Mouse (Mus musculus) spleen, postnatal 36 days (tissue): Measurements from ENCODE around the gene Artn.
A peak's percentile ranks its signal among the peaks of the same experiment; 100 is the strongest.

ENCODE experiments used
- DNase-seq, 2 experiments: peaks; one replicate each; pipeline ENCODE4 v3.0.0; 2022; ENCODE audit warnings: low spot score in 2 of 2, mixed read lengths in 1 of 2

Gene Artn

DNA sequence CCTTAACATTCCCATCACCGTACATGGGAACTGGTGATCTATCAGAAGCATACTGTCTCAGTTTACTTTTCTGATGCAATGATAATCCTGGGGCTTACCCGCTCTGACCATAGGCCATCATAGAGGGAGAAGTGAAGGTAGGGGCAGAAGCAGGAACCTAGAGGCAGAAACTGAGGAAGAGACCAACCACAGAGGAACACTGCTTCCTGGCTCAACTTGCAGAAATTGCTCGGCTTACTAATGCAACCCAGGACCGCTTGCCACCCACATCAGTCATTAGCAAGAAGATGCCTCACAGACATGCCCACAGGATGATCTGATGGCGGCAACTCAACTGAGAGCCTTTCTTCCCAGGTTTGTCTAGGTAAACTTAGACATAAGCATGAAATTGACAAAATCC is 10.8 kb downstream of the Artn start:
- no peak for DNase-seq

DNA sequence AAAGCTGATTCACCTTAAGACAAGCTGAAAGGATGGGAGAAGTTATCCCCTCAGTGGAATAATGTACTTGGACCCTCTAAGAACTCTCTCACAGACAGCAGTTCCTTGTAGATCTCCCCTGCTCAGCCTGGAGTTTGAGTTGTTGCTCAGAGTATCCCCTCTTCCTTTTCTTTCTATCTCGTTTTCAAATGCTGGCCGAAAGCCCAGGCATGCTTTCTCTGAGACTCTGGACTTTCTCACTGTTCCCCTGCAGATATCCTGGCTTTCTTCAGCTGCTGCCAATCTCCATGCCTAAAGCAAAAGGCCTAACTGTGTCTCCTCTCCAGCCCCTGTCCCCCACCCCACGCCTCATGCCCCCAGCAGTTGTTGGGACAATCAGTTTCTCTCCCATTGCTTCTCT is 11.3 kb downstream of the Artn start:
- no peak for DNase-seq

DNA sequence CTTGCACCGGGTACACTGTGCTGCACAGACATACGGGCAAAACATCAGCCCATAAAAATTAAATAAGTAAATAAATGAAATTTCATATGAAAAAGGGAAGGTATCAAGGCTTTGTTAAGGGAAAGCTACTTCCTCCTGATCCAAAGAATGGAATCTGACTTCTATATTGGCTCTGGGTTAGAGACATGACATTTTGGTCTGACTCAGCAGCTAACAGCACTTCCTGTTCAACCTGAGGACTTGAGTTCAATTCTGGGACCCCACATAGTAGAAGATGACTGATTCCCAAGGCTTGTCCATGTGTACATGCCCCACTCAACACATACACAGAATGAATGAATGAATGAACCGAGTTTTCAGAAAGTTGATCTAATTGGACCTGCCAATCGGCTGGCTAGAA is 11.7 kb downstream of the Artn start:
- DNase-seq = no peak

DNA sequence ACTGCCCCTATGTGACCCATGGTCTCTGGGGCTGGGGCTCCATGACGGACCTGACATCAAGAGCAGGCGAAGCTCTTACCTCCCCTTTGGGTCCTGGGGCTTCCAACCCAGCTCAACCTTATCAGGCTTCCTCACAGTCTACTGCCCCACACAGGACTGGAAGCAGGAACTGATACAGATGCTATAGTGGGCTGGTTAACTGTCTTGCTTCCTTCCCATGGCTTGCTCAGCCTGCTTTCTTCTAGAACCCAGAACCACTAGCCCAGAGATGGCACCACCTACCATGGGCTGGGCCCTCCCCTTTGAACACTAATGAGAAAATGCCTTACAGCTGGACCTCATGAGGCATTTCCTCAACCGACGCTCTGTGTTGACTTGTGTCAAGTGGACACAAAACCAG is 12.2 kb downstream of the Artn start:
- no peak for DNase-seq

DNA sequence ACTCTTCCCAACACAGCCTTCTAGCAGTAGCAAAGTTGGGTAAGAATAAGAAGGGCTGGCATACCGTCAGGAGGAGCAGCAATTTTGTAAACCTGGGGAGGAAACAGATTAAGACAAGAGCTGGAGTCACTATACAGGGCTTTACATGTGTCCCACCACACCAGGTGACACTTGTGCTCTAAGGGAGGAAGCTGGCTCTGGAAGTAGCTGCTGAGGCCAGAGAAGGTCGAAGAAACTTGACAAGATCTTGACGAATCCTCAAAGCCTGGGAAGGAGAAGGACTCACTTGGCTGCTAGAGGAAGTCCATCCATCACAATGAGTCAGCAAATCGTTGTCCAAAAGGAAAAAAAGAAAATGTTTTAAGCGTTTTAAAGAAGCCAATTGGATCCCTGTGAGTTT is 13.2 kb downstream of the Artn start:
- DNase-seq = no peak

DNA sequence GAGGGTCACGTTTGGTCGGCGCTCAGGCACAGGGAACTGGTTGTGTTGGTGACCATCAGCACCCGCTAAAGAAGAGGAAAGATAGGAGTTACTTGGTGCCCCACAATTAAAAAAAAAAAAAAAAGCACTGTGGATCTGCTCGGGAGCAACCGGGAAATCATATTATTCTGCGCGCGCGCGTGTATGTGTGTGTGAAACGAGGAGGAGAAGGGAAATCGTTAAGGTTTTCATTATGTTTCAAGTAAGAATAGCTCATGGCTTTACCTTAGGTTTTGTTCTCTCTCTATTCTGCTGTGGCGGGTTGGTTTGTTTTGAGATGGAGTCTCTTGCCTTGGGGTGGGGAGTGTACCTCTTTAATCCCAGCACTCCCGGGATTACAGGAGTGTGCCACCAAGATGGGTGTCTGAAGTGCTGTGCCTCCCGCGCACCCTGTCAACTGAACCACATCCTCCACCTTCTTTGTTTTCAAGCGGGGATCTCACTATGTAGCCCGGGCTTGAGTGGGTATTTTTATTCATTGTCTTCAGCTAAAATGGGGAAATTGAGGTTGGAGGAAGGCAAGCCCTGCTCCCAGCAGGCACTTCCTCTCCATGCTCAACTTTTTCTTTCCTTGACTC is 14.0 kb downstream of the Artn start:
- DNase-seq = no peak

DNA sequence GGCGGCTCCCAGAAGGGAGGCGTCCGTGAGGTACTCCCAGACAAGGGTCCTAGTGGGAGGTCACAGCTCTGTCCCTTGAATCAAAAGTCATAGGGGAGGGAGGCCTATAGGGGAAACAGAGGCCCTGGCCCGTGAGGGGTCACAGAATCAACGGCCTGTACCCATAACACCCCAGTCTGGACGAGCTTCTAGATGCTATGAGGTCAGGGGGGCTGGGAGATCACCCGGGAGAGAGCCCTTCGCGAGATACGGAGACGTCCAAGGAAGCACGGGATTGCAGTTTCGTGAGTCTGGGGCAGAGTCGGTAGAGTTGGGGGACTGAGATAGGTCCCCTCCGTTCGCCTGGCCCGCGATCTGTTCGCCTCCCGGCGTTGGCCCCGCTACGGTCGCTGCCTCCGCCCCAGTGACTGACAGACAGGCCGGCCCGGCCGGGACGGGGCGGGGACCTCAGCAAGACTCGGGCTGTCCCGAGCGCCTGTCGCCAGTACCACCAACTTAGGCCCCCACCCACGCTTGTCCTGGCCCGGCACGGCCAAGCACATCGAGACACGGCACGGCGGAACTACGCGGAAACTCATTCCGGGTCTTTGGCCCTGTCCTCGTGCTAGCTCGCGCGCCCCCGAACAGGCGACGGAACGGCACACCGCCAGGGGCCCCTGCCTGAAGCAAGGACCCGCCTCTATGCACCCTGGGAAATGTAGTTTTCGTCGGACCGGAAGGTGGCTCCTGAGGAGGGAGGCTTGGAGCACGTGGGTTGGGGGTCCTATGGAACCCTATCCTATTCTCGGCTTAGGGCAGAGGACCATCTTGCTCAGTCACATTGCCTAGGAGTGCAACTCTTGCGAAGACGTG is 14.7 kb downstream of the Artn start, which contains the start of gene Ipo13:
Ipo13 (minus strand) TSS at position 409 of the 852 bp plus-strand sequence.
- DNase-seq = peak; percentile 90 to 91

DNA sequence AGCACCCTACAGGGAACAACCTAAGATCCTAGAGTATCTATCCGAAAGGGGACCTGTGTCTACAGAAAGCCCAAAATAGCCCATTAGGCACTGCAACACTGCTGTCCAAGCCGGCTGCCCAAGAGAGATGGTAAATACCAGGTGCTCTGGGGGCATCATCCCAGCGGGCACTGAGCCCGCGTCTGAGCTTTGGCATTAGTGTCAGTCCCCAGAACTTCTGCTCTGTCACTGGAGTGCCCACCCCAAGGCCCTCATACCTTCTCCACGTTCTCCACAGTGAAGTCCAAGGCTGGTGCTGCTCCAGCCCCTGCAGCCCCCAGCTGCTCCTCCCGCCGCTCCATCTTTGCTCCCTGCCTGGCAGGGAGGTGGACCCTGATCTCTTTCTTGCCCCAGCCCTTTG is 15.5 kb downstream of the Artn start:
- no peak for DNase-seq

DNA sequence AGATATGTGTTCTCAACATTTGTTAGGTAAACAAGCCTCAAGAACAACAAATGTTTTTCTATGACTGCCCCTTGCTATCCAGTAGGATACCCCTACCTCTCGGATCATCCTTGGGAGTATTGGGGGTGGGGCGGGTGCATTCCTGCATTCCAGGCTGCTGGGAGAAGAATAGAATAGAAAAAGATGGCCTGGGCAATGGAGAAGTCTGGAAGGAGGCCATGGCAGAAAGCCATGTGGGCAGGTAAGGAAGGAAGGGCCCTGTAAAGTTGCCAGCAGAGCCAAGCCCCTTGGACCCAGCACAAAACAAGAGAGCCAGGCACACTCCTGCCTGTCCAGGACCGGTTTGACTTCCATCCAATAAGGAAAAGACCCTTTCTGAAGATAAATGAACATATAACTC is 16.1 kb downstream of the Artn start:
- no peak for DNase-seq

DNA sequence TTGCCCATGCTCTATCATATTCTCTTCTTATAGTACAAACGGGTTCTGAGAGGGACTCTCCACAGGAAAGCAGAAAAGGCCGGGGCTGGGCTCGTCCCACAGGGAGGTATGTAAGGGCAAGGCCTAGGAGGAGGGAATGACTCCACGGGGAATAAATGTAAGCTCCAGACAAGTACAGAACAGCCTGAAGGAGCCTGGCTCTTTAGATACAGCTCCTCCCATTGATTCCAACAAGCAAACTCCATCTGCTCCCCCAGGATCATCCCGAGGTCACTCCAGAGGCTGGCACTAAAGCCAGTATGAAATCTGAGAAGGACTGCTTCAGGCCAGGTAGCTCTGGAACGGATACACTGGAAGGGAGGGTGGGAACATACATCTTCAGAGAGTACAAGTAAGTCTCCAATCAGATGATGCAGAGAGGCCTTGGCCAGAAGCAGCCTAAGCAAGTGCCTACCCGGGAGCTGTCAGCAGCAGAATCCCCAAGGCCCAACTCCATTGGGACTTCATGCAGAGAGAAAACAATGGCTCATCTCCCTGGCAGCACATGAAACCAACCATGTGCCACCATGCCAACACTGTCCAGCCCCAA is 16.8 kb downstream of the Artn start:
- DNase-seq = no peak

DNA sequence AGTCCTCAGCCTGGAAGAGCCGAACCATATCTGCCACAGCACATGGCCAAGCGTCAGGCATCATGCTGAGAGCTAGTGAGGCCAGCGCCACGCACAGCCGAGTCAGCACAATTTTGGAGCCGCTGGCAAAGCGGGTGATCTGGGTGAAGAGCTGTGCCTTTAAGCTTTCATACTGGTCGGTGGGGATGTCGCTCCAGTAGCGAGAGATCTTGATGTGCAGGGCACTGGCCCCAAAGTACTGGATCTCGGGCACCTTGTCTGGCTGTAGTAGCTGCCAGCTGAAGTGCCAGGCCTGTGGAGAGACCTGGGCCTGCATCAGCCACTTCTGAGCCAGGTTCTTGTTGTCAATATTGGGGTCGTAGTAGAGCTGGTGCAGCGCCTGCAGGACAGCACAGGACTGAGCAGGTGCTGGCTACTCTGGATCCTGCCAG is 17.4 kb downstream of the Artn start:
- DNase-seq = no peak

DNA sequence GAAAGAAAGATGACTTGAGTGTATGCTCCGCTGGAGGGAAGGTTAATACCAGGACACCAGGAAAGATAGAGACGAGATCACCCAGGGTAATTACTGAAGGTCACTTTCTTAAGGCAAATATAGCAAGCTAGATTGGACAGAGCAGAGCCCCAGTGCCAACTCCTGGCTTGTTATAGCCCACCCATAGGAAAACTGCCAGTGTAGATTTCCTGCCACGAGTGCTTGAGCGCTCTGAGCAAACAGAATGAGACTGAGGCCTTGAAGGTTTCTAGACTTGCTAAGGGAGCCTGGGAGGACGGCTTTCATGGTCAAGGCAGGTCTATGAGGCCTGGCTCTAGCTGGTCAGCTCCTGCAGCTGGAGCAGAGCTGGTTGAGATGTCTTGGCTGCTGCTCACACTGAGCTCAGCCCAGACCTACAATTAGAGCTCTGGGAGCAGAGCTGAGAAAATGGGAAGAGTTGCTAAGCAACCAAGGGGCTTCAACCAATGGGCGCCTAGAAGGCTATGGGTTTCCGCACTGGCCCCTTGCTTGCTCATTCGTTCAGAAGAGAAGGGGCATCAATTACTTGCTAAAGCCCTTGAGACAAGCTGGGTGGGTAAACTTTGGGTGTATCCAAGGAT is 20.6 kb downstream of the Artn start:
- DNase-seq = no peak

DNA sequence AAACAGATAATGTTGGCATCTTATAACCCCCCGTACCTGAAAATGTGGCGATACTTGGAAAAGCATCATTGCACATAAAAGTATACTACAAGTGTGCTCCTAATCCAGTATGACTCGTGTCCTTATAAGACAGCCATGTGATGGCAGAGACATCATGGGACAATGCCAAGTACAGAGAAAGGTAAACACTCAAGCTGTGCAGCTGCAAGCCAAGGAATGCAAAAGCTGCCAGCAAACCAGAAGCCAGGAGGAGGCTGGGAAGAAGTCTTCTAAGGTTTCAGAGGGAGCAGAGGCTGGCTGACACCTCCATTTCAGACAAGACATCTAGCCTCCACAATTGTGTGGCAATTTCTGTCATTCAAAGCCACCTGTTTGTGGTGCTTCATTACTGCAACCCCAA is 23.4 kb downstream of the Artn start:
- DNase-seq = no peak

DNA sequence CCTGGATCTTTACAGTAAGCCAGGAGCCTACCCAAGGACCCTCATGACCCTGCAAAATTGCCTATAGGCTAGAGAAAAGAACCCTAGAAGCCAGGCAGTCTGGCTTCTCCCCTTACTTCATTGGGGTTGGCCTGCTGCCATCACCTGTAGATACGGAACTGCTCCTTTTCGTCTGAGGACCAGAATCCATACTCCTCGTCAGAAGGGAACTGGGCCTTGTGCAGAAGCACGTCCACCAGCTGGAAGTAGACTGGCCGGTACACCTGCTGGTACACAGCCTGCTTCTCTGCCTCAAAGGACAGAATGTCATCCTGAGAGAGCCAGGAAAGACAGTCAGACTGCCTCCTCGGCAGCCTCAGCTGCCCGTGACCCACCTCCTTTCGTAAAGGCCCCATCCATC is 24.8 kb downstream of the Artn start:
- DNase-seq = no peak

DNA sequence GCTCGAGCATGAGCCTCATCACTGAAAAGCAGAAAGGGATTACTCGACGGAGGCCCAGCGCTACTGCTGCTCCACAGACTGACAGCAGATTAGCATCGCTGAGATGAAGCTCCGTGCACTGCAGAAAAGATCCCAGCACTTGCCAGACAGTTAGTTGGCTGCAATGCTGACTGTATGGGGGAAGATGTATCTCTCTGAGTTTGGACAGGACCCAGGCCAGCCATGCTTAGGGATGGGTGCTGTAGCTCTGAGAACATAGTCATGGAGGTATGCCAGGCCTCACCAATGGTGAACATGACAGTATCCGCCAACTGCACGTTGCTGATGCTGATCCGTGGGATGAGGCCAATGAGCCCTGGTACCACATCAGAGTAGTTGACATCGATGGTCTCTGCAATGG is 25.5 kb downstream of the Artn start:
- DNase-seq = no peak

DNA sequence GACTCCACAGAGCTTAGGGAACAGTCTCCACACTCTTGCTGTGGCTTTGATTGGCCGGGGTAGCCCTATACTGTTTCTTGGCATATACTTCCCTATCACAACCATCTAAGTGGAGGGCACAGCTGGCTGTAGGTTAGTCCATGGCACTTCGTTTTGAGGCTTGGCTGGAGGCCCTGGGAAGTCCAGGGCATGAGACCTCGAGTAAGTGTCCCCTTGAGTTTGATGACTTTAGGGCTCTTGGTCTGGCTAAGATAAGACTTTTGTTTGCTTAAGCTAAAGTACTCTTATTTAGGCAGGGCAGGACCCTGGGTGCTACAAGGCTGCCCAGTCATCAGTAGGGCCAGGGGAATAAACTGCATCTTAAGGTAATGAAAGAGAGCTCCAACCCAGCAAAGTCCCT is 31.5 kb downstream of the Artn start:
- no peak for DNase-seq

DNA sequence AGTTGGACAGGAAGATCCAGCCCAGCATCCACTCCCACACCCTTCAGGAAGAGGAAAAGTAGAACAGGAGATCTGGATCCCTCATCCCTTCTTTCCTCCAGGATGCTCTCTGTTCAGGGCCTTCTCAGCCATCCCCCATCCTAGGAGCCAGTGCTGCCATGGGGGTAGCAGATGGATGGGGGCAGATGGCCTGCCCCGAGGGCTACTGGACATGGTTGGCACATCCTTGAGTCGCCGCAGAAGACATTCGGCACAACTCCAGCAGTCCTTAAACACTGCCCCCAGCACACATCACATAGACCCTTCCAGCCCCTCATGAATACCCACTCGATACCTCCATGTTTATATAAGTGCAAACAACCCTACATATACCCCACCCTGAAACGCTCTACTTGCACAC is 33.5 kb downstream of the Artn start:
- DNase-seq = no peak

DNA sequence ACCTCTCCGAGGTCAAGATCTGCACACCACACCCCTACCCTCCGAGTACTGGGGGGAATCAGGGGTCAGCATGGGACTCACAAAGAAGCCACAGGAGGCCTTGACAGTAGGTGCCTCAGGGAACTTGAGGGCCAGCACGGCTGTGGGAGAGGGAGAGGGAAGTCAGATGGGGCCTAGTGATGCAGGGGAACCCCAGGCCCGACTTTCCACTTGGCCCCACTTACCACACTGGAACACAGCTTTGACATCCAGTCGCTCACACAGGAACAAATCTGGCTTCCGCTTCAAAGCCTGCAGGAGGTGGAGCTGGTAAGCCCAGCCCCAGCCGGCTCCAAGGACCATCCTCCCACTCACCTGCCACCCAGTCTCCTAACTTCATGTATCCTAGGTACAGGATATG is 34.2 kb downstream of the Artn start:
- no peak for DNase-seq

DNA sequence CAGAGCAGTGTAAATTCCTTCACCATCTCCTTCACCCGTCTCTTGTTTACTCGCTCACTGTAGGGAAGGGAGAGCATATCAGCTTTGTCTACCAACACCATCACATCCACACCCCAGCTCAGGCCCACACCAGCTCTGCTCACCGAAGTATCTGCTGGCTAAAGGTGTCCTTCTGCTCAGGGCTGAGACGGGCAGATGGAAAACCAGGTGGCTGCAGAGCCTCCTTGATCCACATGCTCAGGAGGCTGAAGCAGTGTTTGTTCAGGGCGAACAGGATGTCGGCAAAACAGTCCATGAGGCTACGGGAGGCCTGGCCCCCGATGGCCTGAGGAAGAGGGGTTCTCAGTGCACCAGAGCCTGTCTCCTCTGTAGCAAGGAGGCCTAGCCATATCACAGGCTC is 35.0 kb downstream of the Artn start:
- DNase-seq = no peak

DNA sequence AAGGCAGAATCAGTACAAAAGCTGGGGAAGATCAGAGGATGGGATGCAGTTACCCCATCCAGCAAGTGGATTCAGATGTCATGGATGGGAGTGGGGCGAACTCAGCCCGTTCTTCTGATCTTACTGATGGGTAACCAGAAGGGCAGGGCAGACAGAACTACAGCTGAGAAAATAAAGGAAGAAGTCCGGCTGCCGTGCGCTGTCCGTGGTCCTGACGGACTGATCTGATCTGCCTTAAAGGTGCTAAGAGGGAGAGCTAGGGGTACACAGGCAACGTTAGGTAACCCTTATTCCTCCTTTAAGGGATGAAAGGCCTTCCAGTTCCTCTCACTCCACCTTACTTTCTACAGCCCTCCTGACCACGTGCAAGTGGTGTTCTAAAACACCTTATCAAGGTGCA is 36.2 kb downstream of the Artn start:
- DNase-seq = peak; percentile 41 to 54

DNA sequence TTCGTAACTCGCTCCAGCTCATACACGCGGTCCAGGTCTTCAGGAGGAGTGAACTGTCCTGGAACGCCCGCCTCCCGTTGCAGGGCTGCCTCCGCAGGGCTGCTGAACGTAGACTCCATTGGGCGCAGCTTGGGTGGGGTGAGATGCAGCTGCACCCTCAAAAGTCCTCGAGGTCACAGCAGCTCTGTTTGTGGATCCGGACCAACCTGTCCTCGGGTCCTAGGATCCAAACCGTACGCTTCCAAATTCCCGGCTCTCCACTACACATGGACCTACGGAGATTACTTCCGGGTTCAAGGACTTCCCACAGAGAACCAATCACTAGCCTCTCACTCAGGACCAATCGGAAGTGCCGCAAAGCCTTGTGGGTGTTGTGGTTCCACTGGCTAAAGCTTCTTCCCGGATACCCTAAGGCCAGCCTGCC is 37.8 kb downstream of the Artn start, which contains the start of gene Dph2:
Dph2 (minus strand) TSS at position 295 of the 424 bp plus-strand sequence.
- peak; percentile 84 to 87 for DNase-seq

DNA sequence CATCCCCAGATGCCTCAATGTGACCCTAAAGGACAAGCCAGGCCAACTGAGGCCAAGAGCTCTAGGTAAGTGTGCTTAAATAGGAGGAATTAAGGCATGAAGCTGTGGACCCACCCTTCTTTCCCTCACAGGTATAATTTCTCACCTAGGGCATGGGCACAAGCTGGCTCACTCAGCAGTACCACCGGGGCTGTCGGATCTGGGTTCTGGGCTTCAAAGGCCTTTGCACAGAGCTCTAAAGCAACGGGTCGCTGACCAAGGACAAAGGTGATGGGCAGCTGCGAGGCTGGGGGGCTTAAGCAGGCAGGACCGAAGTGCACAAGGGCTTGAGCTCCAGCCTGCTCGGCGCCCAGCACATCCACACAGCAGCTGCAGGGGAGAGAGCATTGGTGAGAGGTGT is 38.8 kb downstream of the Artn start:
- no peak for DNase-seq
